Mouse (Mus musculus) testis, postnatal 10 days (tissue): ENCODE results near the gene Cltc.

Experiments used
- DNase-seq: peaks from one replicate; pipeline ENCODE4 v3.0.0; 2021; ENCODE audit warnings: low spot score

Cltc gene

GRCm38 (mm10) chr11:86682861-86683260 lies 74.5 kb downstream of the Cltc start:
- no peak for DNase-seq

- no peak for DNase-seq
Observed at GRCm38 (mm10) chr11:86681423-86681822, 75.9 kb downstream of the Cltc start.

DNA sequence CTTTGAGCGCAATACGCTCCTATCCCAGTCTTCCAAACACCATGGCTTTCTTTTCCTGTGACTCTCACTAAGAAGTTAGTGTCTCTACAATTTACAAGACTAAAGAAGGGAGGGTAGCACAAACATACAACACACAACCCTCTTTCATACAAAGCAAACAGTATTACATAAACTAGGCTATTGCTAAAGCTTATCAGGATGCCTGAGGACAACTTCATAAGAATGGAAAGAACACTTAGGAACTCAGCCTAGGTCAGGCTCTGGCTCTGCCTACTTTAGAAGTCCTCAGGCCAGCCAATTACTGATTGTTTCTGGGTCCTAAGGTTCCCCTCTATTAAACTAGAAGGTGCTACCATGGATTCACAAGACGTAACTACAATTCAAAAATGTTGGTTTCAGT lies 76.6 kb downstream of the Cltc start:
- DNase-seq = no peak

DNA sequence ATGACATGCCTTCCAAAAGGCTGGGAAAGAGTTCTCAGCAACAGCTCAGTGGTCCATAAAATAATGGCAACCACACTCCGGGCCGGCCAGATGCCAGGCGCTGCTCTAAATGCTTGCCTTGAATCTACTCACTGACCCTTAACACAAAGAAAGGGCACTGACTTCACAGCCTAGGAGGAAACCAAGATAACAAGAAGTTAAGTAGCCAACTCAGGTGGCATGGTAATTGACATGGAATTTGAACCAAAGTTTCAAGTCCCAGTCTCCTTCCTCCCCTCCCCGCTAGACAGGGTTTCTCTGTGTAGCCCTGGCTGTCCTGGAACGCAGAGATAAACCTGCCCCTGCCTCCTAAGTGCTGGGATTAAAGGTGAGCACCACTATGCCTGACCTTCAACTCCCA lies 78.4 kb downstream of the Cltc start:
- no peak for DNase-seq

GRCm38 (mm10) chr11:86675520-86675919 lies 81.8 kb downstream of the Cltc start:
- no peak for DNase-seq

- DNase-seq = no peak
Observed at GRCm38 (mm10) chr11:86672772-86673171, 84.6 kb downstream of the Cltc start.

GRCm38 (mm10) chr11:86671041-86671675 lies 86.2 kb downstream of the Cltc start:
- no peak for DNase-seq

GRCm38 (mm10) chr11:86668169-86668568 lies 89.2 kb downstream of the Cltc start:
- DNase-seq = no peak

GRCm38 (mm10) chr11:86667553-86667952 lies 89.8 kb downstream of the Cltc start:
- DNase-seq = no peak

DNA sequence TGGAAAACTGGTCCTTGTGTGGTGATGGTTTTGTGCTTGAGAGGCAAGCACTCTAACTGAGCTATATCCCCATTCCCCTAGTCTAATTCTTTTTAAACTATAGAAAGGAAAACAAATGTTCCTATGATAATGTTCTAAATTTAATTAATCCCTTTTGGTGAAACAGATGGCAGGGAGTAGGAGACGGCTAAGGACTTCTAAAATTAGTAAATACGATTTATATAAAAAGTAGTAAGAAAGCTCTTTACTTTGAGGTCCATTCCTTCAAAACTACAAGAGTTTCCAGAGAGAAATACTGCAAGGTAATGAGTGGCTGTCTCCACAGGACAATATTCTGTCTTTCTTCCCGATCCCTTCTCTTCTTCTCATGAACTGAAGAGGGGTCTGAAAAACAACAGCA lies 93.0 kb downstream of the Cltc start:
- DNase-seq = no peak

DNA sequence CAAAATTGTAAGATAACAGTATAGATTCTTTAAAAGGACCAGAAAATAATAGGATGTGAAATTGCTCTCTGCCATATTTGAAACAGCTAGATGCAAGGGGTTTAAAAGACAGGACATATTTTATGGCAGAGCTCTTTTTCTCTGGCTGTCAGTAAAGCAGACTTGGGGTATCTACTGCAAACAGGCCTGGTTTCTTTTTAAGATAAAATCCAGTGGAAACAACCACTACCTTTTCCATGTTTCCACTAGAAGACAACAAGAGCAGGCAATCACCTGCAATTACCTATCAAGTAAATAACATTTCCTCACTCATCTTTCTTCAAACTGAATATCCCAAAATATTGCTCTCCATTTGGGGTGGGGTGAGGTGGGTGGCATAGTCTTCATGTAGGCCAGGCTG lies 93.4 kb downstream of the Cltc start:
- no peak for DNase-seq

DNA sequence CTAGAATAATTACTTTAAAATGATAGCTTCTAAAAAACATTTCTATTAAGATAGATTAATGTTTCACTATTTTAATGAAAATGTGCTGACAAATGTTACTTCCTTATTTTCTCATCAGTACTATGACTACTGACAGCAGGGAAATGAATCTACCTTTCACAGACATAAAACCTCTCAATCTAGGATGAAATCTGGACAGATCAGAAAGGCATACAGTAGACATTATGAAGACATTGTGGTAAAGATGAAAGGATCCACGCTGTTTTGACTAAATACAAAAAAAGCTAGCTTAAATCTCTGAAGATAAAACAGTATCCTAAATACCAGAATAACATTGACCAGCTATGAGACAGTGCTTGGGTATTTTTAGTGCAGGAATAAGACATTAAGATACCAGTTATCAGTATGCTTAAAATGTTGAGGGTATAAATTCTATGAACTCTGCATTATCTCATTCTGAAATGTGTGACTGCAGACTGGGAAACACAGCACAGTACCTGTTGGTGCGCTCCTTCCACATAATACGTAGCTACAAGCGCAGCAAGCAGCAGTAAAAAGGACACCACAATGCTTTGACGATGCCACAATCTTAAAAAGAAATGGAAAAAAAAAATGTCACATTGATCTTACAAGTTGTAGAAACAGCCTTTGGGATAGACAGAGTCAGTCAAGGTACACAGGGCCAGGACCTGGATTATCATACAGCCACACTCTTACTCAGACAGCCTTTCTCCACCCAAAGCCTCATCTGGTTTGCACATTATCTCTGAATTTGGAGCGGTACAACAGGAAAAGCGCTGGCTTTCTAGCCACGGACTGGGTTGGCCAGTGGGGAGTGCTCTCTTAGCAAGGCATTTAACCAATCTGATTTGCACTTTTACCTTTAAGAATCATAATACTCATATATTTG lies 94.1 kb downstream of the Cltc start:
- DNase-seq = no peak

- no peak for DNase-seq
Observed at GRCm38 (mm10) chr11:86657863-86658262, 99.5 kb downstream of the Cltc start.

DNA sequence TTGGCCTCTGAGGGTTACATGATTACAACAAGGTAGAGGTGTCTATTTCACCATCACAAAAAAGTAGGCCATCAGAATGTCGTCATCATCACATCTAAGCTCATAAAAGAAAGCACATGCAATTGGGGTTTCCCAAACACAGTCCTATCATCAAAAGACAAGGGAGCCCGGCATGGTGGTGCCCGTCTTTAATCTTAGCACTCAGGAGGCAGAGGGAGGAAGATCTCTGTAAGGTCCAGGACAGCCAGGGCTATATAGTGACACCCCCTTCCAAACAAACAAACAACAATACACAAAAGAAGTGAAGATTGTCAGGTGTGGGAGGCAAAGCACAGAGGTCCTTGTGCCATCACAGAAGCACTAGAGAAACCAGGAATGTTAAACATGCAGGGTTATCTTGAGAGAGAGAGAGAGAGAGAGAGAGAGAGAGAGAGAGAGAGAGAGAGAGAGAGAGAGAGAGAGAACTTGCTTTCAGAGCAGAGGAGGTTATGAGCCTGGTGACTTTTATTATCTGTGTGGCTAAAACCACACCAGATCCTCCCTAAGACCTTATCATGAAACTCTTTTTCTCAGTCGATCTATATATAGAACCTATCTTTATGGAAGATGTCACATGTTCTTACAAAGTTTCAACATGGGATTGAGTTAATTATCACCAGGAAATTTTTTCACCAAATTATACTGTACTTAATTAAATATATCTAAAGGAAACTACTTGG lies 100.4 kb downstream of the Cltc start:
- DNase-seq = no peak

GRCm38 (mm10) chr11:86655671-86656070 lies 101.7 kb downstream of the Cltc start:
- no peak for DNase-seq

- DNase-seq = no peak
Observed at GRCm38 (mm10) chr11:86654096-86654495, 103.3 kb downstream of the Cltc start.

GRCm38 (mm10) chr11:86653446-86653845 lies 103.9 kb downstream of the Cltc start:
- peak; percentile 53 for DNase-seq

- DNase-seq = no peak
Observed at GRCm38 (mm10) chr11:86652578-86652979, 104.8 kb downstream of the Cltc start.

DNA sequence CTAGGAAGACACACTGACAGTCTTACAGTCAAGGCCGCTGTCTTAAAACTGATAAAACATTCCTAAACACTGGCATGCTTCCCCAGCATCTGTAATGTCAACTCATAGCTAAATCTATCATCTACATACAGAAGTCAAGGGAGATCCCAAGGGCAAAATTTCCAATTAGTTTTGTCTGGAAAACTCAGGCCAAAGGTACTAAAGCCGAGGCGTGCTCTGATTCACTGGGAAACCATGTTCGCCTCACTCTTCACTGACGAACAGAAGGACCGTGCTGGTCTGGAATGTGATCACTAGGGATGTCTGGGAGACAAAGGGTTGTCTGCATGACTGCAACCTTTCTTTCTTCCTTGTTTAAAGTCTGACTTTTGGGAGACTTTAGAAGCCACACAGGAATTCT lies 106.7 kb downstream of the Cltc start:
- DNase-seq = no peak

DNA sequence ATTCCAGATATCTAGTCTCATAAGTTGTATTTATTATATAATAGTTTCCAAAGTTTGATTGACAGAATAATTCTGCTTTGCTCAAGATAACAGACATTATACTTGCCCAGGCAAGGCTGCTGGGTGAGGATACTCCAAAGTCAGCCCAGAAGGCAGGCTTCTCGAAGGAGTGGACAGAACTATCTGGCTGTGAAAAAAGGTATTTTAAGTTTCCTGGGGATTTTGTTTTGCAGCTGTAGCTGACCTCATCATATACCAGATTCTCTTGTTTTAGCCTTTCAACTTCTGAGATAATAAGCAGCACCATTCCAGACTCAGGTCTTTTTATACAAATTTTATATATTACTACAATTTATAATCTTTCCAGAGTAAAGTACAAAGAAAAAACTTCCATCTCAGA lies 107.8 kb downstream of the Cltc start:
- no peak for DNase-seq

DNA sequence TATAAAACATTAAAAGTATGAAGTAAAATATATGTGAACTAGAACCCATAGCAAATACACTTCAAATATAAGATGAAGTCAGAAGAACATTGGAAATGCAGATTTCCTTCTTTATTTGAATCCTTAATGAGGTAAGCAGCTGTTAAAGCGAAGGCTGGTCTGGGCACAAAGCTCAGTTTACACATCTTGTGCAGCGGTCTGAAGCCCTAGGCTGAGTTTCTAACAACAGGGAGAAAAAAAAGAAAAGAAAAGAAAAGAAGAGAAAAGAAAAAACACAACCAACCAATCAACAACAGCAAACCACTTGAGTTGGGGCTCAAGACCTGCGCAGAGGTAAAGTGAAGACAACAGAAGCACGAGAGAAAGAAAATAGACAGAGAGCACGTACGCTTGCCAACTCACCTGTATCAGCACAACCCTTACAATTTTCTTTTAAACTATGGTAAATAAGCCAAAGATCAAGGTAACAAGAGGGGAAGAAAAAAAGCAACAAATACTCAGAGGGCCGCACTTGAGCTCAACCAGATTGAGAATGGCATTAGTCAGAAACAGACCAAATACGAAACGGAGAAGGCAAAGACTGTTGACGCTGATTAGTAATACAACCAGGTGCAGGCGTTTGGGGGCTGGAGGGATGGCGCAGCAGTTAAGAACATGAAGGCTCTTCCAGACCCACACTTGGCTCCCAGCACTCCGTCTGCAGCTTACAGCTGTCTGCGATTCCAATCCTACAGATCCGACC lies 109.5 kb downstream of the Cltc start:
- DNase-seq = no peak

DNA sequence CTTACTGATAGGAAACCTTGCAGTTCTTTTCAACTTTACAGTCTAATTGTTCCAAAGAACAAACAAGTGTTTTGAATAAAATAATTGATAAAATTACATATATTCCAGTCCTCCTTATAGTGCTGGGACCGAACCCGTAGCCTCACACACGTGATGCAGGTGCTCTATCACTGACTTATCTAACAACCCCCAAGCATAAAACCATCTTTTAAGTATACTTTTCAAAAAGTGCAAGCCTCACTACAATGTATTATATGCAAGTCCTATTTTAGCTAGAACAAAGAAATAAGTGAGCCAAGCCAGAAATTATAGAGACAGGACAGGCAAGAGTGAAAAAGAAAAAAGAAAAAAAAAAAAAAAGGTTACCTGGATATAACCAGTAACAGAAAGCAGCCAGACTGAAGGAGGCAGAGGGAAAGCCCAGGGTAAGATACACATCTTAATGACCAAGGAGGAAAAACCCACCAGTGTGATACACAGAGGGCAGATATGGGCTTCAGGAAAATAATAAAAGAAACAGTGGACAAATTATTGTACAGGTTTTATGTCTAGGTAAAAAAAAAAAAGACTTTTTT lies 110.4 kb downstream of the Cltc start:
- no peak for DNase-seq
